Mouse (Mus musculus) right cerebral cortex, postnatal 14 days (tissue): ENCODE measurements around the gene Crcp.
"Not testable (repeated sequence)": the region's sequence is repeated elsewhere in the genome, so short reads cannot be mapped to it uniquely, and the experiment has no call there.

Experiments used
- DNase-seq: peaks from one replicate; pipeline ENCODE4 v3.0.0; 2022

The Crcp gene

DNA sequence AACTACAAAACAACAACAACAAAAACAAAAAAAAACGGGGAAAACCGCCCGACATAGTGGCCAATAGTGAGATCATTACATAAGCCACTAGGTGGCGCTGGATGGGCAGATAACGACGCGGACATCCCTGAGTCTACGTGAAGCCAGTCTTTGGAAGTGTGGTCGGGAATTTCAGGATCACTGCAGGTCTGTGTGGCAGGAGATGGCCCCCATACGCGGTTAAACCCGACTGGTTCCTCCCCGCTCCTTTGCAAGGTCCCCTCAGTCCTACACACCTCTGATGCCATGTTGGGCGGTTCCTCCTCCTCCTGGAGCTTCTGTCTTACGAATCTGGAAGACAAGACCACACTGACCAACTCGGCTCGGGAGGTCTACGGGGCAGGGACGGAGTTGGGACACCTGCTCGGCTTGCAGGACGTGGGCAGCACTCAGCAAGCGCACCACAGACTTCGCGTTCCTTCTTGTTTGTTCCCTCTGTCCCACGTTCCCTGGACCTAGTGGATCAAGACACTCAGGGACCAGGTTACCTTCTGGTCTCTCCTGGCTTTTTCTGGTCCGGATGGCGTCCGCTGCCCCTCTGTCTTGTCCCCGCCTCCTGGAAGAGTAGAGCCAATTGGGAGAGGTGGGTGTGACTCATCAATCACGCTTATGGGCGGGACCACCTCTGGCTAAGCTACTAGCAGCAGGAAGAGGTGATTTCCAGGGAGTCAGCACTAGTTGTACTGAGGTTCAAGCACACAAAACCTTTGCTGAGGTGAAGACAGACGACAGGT, 5.1 kb upstream of the Crcp start:
- DNase-seq: peak; percentile 67

DNA sequence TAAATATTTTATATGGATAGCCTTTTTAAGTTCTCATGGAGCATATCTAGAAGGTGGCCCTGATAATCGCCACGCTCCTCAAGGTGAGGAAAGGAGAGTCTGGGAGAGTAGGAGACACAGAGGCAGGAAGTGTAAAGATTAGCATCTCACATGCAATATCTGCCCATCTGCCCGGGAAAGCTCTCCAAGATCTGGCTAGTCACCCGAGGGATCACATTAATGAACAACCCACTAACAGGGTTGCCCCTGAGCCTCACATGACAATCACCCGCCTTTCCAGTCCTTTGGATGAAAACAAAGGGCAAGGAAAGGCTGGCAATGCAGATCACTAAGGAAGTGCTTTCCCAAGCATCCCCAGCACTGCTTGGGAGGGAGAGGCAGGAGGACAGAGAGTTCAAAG, 2.0 kb upstream of the Crcp start:
- no peak for DNase-seq

GRCm38 (mm10) chr5:130027696-130028095, 1.4 kb upstream of the Crcp start:
- no peak for DNase-seq

- no peak for DNase-seq
These were observed 2.6 kb downstream of the Crcp start for GRCm38 (mm10) chr5:130031410-130032390.

DNA sequence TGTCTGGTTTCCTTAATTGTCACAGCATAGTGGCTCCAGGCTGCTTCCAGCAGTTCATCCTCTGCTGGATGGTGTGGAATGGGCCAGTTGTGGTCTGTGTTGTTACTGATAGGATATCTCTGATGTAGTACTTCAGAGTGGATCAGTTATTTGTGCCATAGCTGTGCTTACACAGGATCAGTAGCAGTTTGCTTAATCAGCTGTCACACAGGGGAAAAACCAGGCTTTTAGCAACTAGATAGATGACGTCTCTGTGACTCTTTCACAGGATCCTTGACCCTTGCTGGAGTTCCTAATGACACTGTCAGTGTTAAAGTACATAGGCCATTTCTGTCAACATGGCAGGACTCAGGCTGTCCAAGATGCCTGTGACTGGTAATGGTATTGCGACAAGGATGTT, 4.8 kb downstream of the Crcp start:
- no peak for DNase-seq

GRCm38 (mm10) chr5:130036300-130036699, 7.2 kb downstream of the Crcp start:
- not testable (repeated sequence) for DNase-seq

- peak; percentile 60 for DNase-seq
These were observed 8.8 kb downstream of the Crcp start for GRCm38 (mm10) chr5:130037752-130038455.

DNA sequence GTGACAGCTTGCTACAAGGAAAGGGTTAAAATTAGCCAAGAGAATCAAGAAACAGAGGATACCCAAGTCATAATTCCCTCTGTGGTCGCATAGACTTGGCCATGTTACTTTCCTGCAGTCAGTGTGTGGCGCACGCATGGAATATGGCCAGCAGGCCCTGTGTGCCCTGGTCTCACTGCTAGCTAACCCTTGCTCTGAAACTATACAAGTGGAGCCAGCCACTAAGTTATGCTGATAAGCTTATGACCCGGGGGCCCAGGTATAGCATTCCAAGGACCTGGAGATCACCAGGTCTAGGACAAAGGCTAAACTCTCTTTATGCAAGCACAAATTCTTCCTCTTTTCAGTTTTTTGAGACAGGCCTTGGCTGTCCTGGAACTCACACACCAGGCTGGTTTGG, 11.7 kb downstream of the Crcp start:
- no peak for DNase-seq

- DNase-seq: no peak
These were observed 12.2 kb downstream of the Crcp start for GRCm38 (mm10) chr5:130041262-130041661.

- DNase-seq: no peak
These were observed 14.7 kb downstream of the Crcp start for GRCm38 (mm10) chr5:130043741-130044140.

- DNase-seq: no peak
These were observed 15.2 kb downstream of the Crcp start for GRCm38 (mm10) chr5:130044201-130044695.

- DNase-seq: no peak
These were observed 17.0 kb downstream of the Crcp start for GRCm38 (mm10) chr5:130046100-130046499.

- DNase-seq: no peak
These were observed 17.5 kb downstream of the Crcp start for GRCm38 (mm10) chr5:130046589-130046988.

DNA sequence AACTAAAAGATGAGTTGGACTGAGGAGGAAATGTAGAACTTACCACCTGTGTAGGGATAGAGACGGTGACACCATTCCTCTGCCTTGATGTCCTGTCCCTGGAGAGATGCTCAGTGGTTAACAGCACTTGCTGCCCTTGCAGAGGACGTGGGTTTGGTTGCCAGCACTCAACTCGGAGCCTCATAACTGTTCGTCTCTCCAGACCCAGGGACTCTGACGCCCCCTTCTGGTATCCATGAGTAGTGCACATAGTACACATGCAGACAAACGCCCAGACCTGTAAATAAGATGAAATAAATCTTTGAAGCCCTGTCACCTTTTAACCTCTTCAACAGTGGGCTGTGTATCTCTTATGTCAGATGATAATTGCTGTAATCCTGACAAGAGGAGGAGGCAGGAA, 17.9 kb downstream of the Crcp start:
- no peak for DNase-seq

GRCm38 (mm10) chr5:130048786-130049520, 19.9 kb downstream of the Crcp start:
- DNase-seq: no peak

- DNase-seq: no peak
These were observed 21.3 kb downstream of the Crcp start for GRCm38 (mm10) chr5:130050416-130050815.

DNA sequence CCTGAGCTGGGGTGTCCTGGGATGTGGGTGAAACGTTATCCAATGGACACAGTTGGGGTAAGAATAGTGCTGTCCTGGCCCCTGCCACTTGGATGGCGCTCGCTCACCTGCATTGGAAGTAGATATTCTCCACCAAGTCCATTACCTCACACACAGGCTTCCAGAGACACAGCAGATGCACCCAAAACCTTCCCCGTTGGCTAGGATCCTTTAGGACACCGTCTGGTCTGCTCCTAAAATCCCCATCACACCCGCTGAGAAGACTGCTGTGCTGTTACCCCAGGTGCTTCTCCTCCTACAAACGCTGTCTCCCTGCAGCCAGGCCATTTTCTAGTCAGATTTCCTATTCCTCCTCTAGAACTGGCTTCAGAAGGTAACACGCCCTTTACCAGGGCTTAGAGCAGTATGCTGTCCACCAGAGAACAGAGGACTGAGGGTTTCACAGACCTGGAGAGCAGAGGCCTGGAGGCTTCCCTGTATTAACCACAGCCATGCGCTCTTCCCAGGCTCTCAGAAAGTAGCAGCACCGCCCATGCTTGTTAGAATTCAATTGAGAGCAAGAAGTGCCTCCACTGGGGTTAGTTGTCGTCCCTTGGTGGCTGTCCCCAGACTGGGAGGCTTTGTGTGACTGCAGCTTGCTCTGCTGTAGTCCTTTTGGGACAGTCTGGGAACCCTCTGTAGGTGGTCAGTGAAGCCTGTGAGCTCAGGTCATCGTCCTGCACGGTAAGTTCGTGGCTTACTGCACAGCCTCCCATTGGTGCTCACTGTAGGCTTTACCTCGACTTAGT, 22.2 kb downstream of the Crcp start:
- no peak for DNase-seq

- no peak for DNase-seq
These were observed 23.4 kb downstream of the Crcp start for GRCm38 (mm10) chr5:130052510-130052909.

- no peak for DNase-seq
These were observed 23.9 kb downstream of the Crcp start for GRCm38 (mm10) chr5:130052955-130053354.

DNA sequence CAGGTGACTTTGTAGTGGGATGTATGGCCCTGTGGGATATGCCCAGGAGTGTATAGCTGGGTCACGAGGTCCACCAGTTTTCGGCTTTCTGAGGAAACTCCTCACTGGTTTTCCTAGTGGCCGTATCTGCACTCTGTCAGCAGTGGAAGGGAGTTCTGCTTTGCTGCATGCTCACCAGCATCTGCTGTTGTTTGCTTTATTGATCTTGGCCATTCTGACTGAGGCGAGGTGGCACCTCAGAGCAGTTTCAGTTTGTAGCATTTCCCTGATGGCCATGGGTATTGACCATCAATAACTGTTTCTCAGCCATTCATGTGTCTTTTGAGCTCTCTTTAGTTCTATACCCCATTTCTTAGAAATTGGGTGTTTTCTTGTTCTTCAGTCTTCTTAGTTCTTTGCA, 26.6 kb downstream of the Crcp start:
- no peak for DNase-seq

- no peak for DNase-seq
These were observed 27.2 kb downstream of the Crcp start for GRCm38 (mm10) chr5:130056303-130056702.
